Mouse (Mus musculus) embryonic facial prominence, embryonic 11.5 days (tissue): ENCODE data around the gene Vav2. TPM values are rescaled to one million over a fixed set of nuclear protein-coding genes. Genes with fewer than 3 reads are reported as not detected.

Experiments used
- microRNA-seq: library from miRNA; unstranded; fragments of <30 nt; microRNA quantifications from one replicate; pipeline ENCODE4, GENCODE M21; 2016; ENCODE audit warnings: borderline number of aligned reads
- polyA plus RNA-seq: library from polyadenylated mRNA; unstranded; fragments of >200 nt; fragmentation: Nextera tagmentation; extraction: Ambion mirVana; gene quantifications from 2 replicates; pipeline ENCODE4 v1.2.1, GENCODE M21; 2014

Gene Vav2
- polyA plus RNA-seq, 1 experiment from 2014 or later, result 5.2 TPM

Small RNA genes within 50 kb of the gene (microRNA-seq; reads per million reads assigned to microRNA genes)
- gene Gm24049 (not detected), gene Mir7578 (not detected)

Other genes starting within 250 kb of the Vav2 start
- 2.7 and 2.8 TPM in 2 replicates for gene Sardh, start 178.7 kb downstream of the Vav2 start, polyA plus RNA-seq
- 12.9 and 13.0 TPM in 2 replicates for gene Brd3os, start 15.3 kb upstream of the Vav2 start, polyA plus RNA-seq
- gene Brd3, start 80.6 kb upstream of the Vav2 start, polyA plus RNA-seq, result 192 and 207 TPM in 2 replicates
- 65.5 and 74.4 TPM in 2 replicates for gene Wdr5, start 88.1 kb upstream of the Vav2 start, polyA plus RNA-seq
- gene Rxra, start 249.4 kb upstream of the Vav2 start, polyA plus RNA-seq, result 7.6 and 9.7 TPM in 2 replicates